Mouse (Mus musculus) myocyte (in vitro differentiated cells): ENCODE measurements around the gene Klhl12.

Experiments
- E2F4 ChIP-seq: IDR thresholded peaks from one replicate; pipeline ENCODE4 v1.6.1; 2011; ENCODE audit warnings: mild to moderate bottlenecking, control low read depth, moderate library complexity; ENCODE audit not compliant: insufficient read depth
- MAX ChIP-seq: IDR thresholded peaks from one replicate; pipeline ENCODE4 v1.6.1; 2011; ENCODE audit warnings: low read depth, mild to moderate bottlenecking, control low read depth
- MYOD1 ChIP-seq, 3 experiments: IDR thresholded peaks; one replicate each; pipeline ENCODE4 v1.6.1; 2011; ENCODE audit warnings: control low read depth in 2 of 3, low read depth in 2 of 3, mild to moderate bottlenecking in 2 of 3, moderate library complexity in 1 of 3; ENCODE audit not compliant: insufficient read length in 2 of 3, control insufficient read depth in 1 of 3
- POLR2A ChIP-seq: IDR thresholded peaks from one replicate; pipeline ENCODE4 v1.6.1; 2011; ENCODE audit warnings: low read depth, mild to moderate bottlenecking, control low read depth, moderate library complexity; ENCODE audit not compliant: insufficient read length
- POLR2AphosphoS2 ChIP-seq: IDR thresholded peaks from one replicate; pipeline ENCODE4 v1.6.1; 2011; ENCODE audit warnings: low read depth, control low read depth; ENCODE audit not compliant: insufficient read length
- SRF ChIP-seq: IDR thresholded peaks from one replicate; pipeline ENCODE4 v1.6.1; 2011; ENCODE audit warnings: low read depth; ENCODE audit not compliant: control insufficient read depth, insufficient read length
- TCF12 ChIP-seq: IDR thresholded peaks from one replicate; pipeline ENCODE4 v1.6.1; 2011; ENCODE audit warnings: mild to moderate bottlenecking, control low read depth; ENCODE audit not compliant: poor library complexity, insufficient read depth, severe bottlenecking
- USF1 ChIP-seq: IDR thresholded peaks from one replicate; pipeline ENCODE4 v1.6.1; 2011; ENCODE audit warnings: low read depth, mild to moderate bottlenecking, control low read depth, moderate library complexity

GRCm38 (mm10) chr1:134484623-134485022 lies 29.3 kb downstream of the Klhl12 start:
- TF ChIP-seq SRF (no peak), POLR2A (no peak), POLR2AphosphoS2 (no peak), TCF12 (no peak), MYOD1 (IDR thresholded peaks at IDR 0.05; ENCODE audit: control insufficient read depth in 1 of 3, insufficient read length in 2 of 3, low read depth in 2 of 3) (no peak), MAX (no peak), E2F4 (no peak), USF1 (no peak)
